In genomic region chr17:73231337-73231736, GRCm38 (mm10) we compare ENCODE assay signal across 21 mouse cellular contexts.
DNase-seq lines count a peak whose midpoint lies in the region; ATAC-seq and TF ChIP-seq lines count a peak whose summit lies in the region.
"Had no signal": no experiment of that assay in that cellular context is flagged by ENCODE, and none has a peak within 500 bp of the region (broad histone marks: within the 10 kb centered on the region; RNA-seq: fewer than 3 reads in every experiment).

No protein-coding gene starts in this region.

- no peak overlapping the region for H3K9ac ChIP-seq in heart, adult 2 months (ENCODE audit: low read depth, low read length)
- no peak overlapping the region for H3K9ac ChIP-seq in MEL (ENCODE audit: control insufficient read depth, low read depth, low read length, poor library complexity, severe bottlenecking)

- H3K27me3 ChIP-seq in heart, adult 2 months (ENCODE audit: control insufficient read depth, insufficient read depth, low read length), result no peaks in the 10 kb centered on the region
- H3K27me3 ChIP-seq in G1E (ENCODE audit: insufficient read depth, low read length) (no peaks in the 10 kb centered on the region), MEL (ENCODE audit: control insufficient read depth in 1 of 2, insufficient read depth in 2 of 2, low read length in 2 of 2) (no peaks in the 10 kb centered on the region)
- H3K27me3 ChIP-seq: CH12.LX, Patski had no signal

- no peak for TF ChIP-seq CTCF in heart, adult 2 months (IDR thresholded peaks at IDR 0.05)
- TF ChIP-seq CTCF in G1E (IDR thresholded peaks at IDR 0.05; ENCODE audit: low read depth, low read length) (no peak), MEL (IDR thresholded peaks at IDR 0.05 in 2 of 3, conservative IDR thresholded peaks at IDR 0.05 in 1 of 3; ENCODE audit: control insufficient read depth in 1 of 3, insufficient read depth in 1 of 3, low read depth in 2 of 3, low read length in 3 of 3, poor library complexity in 1 of 3, severe bottlenecking in 1 of 3) (no peak)

- H3K79me2 ChIP-seq in heart, adult 2 months (replicated peaks; ENCODE audit: control insufficient read depth, insufficient read depth, low read length), result no peaks in the 10 kb centered on the region
- no peaks in the 10 kb centered on the region for H3K79me2 ChIP-seq in MEL (ENCODE audit: control insufficient read depth, insufficient read depth, low read length, poor library complexity)

- no peak overlapping the region for H3K4me3 ChIP-seq in heart, adult 2 months
- no peak overlapping the region for H3K4me3 ChIP-seq in G1E (ENCODE audit: low read depth, low read length)
- no peak overlapping the region; a peak in 1 of 4 replicates for H3K4me3 ChIP-seq in MEL (ENCODE audit: control insufficient read depth in 1 of 2, insufficient read depth in 1 of 2, low read depth in 2 of 2, low read length in 2 of 2)

- TF ChIP-seq RAD21 in MEL (IDR thresholded peaks at IDR 0.05; ENCODE audit: low read depth, low read length), result no peak

- 84% methylated on average over 1 of the region's 1 CpGs for WGBS in heart, adult 2 months

- DNase-seq in heart, adult 2 months, result no peak
- DNase-seq in heart, postnatal 14 days, result no peak
- DNase-seq in G1E (ENCODE audit: low spot score) (no peak), MEL (ENCODE audit: low read depth, low spot score) (peak; percentile 13)
- DNase-seq in ovary, postnatal 10 days (ENCODE audit: low spot score), result no peak
- DNase-seq in left cerebral cortex, postnatal 14 days (ENCODE audit: low spot score in 2 of 2), result no peak
- DNase-seq: adrenal gland, adult 2 months; adrenal gland, adult 8-10 months; adrenal gland, postnatal 10 days; adrenal gland, postnatal 14 days; adrenal gland, postnatal 25 days; adrenal gland, postnatal 36 days; cerebellum, adult 11 months; cerebellum, adult 11-12 months; cerebellum, adult 18-20 months; cerebellum, adult 2 months; cerebellum, adult 8-10 months had no signal

- TF ChIP-seq POLR2A in heart, adult 2 months (IDR thresholded peaks at IDR 0.05; ENCODE audit: insufficient read depth, low read depth, low read length), result no peak
- no peak for TF ChIP-seq POLR2A in MEL (IDR thresholded peaks at IDR 0.05; ENCODE audit: control insufficient read depth in 1 of 2, insufficient read depth in 1 of 2, low read depth in 1 of 2, low read length in 2 of 2, poor library complexity in 1 of 2)

- peaks cover 5% of the 10 kb centered on the region for H3K36me3 ChIP-seq in heart, adult 2 months (ENCODE audit: control insufficient read depth, insufficient read depth, low read length)
- H3K36me3 ChIP-seq in G1E (replicated peaks) (peaks cover 20% of the 10 kb centered on the region), MEL (ENCODE audit: control insufficient read depth in 1 of 2, insufficient read depth in 2 of 2, low read length in 2 of 2) (peaks cover 0 to 44% of the 10 kb centered on the region in 2 experiments; a peak in 3 of 4 replicates)

- H3K9me3 ChIP-seq in G1E (replicated peaks), result no peaks in the 10 kb centered on the region
- H3K9me3 ChIP-seq in MEL (replicated peaks; ENCODE audit: insufficient read depth, low read length), result no peaks in the 10 kb centered on the region

- no peak for TF ChIP-seq EP300 in heart, adult 2 months (IDR thresholded peaks at IDR 0.05; ENCODE audit: insufficient read depth, low read depth, low read length)
- TF ChIP-seq EP300 in MEL (IDR thresholded peaks at IDR 0.05; ENCODE audit: low read depth in 1 of 2, low read length in 2 of 2), result peak; percentile 34 to 53; a peak in 2 of 4 replicates

- intact Hi-C loops in heart, adult 2 months (cut with DNase I), result no loop called here
- intact Hi-C loops in heart, postnatal 14 days (cut with DNase I), result no loop called here
- intact Hi-C loops in left cerebral cortex, postnatal 14 days (cut with DNase I), result no loop called here

- H3K4me1 ChIP-seq in heart, adult 2 months (ENCODE audit: control insufficient read depth, insufficient read depth, low read length), result peaks cover 6% of the 10 kb centered on the region
- H3K4me1 ChIP-seq in G1E (ENCODE audit: insufficient read depth, low read depth, low read length) (peaks cover 60% of the 10 kb centered on the region), MEL (ENCODE audit: control insufficient read depth in 1 of 2, insufficient read depth in 2 of 2, low read length in 2 of 2) (peaks cover 34 to 44% of the 10 kb centered on the region in 2 experiments)

- ATAC-seq in G1E (ENCODE audit: extremely low read depth, insufficient number of reproducible peaks, low FRiP score, poor library complexity, severe bottlenecking), result peak; percentile 62; the same call in 1 of the 2 replicates
- ATAC-seq: activated CD4-positive, CD25-positive, alpha-beta regulatory T cell, adult 4 months; CD4-positive, CD25-positive, alpha-beta regulatory T cell, adult 4 months; Patski had no signal

- H3K27ac ChIP-seq in heart, adult 2 months, result peak overlapping the region; percentile 46; the same call in 1 of the 2 replicates
- H3K27ac ChIP-seq in MEL (ENCODE audit: control insufficient read depth, low read depth, low read length), result no peak overlapping the region

TF ChIP-seq in MEL, 35 proteins besides CTCF, POLR2A, EP300 and RAD21:
- no peak for TF ChIP-seq JUND (IDR thresholded peaks at IDR 0.05; ENCODE audit: low read depth, low read length)
- no peak for TF ChIP-seq HCFC1 (IDR thresholded peaks at IDR 0.05; ENCODE audit: low read depth, low read length)
- TF ChIP-seq NELFE (IDR thresholded peaks at IDR 0.05; ENCODE audit: low read depth, low read length), result no peak
- 0 out of 2 replicates have a peak, but pooled peaks have one; percentile 20 for TF ChIP-seq CHD1 (IDR thresholded peaks at IDR 0.05; ENCODE audit: low read depth, low read length)
- TF ChIP-seq SMC3 (IDR thresholded peaks at IDR 0.05; ENCODE audit: low read depth, low read length), result no peak
- no peak for TF ChIP-seq ELF1 (IDR thresholded peaks at IDR 0.05; ENCODE audit: low read depth, low read length)
- TF ChIP-seq GATA1 (IDR thresholded peaks at IDR 0.05; ENCODE audit: low read depth, low read length), result 0 out of 2 replicates have a peak, but pooled peaks have one; percentile 41
- 0 out of 2 replicates have a peak, but pooled peaks have one; percentile 20 for TF ChIP-seq TCF12 (IDR thresholded peaks at IDR 0.05; ENCODE audit: low read depth, low read length)
- no peak for TF ChIP-seq MEF2A (IDR thresholded peaks at IDR 0.05; ENCODE audit: extremely low read depth, insufficient replicate concordance, low read depth, low read length, poor library complexity, severe bottlenecking)
- TF ChIP-seq ZKSCAN1 (IDR thresholded peaks at IDR 0.05; ENCODE audit: low read depth, low read length), result no peak
- no peak for TF ChIP-seq TBP (IDR thresholded peaks at IDR 0.05; ENCODE audit: low read depth, low read length)
